Mouse (Mus musculus) forebrain, embryonic 14.5 days (tissue): ENCODE results near the gene Nos1ap. TPM values are rescaled to one million over a fixed set of nuclear protein-coding genes. Genes with fewer than 3 reads are reported as not detected.

Source experiments
- ATAC-seq: fragments of 200-750 bp; cut with Nextera tagmentation; 2 replicates; pipeline ENCODE4 v1.8.0; 2017; ENCODE audit warnings: mild to moderate bottlenecking, moderate library complexity
- DNase-seq: peaks from one replicate; pipeline ENCODE4 v3.0.0-alpha.2; 2015; ENCODE audit warnings: low spot score
- H3K27ac ChIP-seq: fragments of 300-500 bp; sonication (generic); 2 replicates; pipeline ENCODE4 v1.5.1; 2014; ENCODE audit warnings: low read depth, mild to moderate bottlenecking, control low read depth, low read length, moderate library complexity
- H3K27me3 ChIP-seq: fragments of 300-500 bp; sonication (generic); replicated peaks from 2 replicates; pipeline ENCODE4 v1.6.1; 2014; ENCODE audit warnings: low read length, control low read depth, mixed read lengths; ENCODE audit not compliant: control insufficient read depth, insufficient read depth
- H3K36me3 ChIP-seq: fragments of 300-500 bp; sonication (generic); 2 replicates; pipeline ENCODE4 v1.6.1; 2014; ENCODE audit warnings: low read length, control low read depth; ENCODE audit not compliant: control insufficient read depth, insufficient read depth
- H3K4me1 ChIP-seq: fragments of 300-500 bp; sonication (generic); 2 replicates; pipeline ENCODE4 v1.6.1; 2014; ENCODE audit warnings: antibody characterized with exemption, low read length, control low read depth; ENCODE audit not compliant: control insufficient read depth, insufficient read depth
- H3K4me2 ChIP-seq: fragments of 300-500 bp; sonication (generic); 2 replicates; pipeline ENCODE4 v1.6.1; 2014; ENCODE audit warnings: mild to moderate bottlenecking, control low read depth, low read length
- H3K4me3 ChIP-seq: fragments of 300-500 bp; sonication (generic); 2 replicates; pipeline ENCODE4 v1.5.1; 2014; ENCODE audit warnings: low read depth, low read length, control low read depth
- H3K9ac ChIP-seq: fragments of 300-500 bp; sonication (generic); 2 replicates; pipeline ENCODE4 v1.6.1; 2014; ENCODE audit warnings: mild to moderate bottlenecking, low read length, control low read depth, moderate library complexity
- H3K9me3 ChIP-seq: fragments of 300-500 bp; sonication (generic); replicated peaks from 2 replicates; pipeline ENCODE4 v1.6.1; 2016; ENCODE audit warnings: low read length, control low read depth, mixed read lengths; ENCODE audit not compliant: control insufficient read depth
- WGBS: fragments of 180-500 bp; shearing (Covaris S2); extraction: QIAGEN DNeasy Blood & Tissue Kit; methylation state at CpG from one replicate; pipeline ENCODE4 v1.1.7; 2014; 5-methylcytosine and 5-hydroxymethylcytosine counted together
- polyA plus RNA-seq: library from polyadenylated mRNA; unstranded; fragments of >200 nt; fragmentation: Nextera tagmentation; extraction: Ambion mirVana; gene quantifications from 2 replicates; pipeline ENCODE4 v1.2.1, GENCODE M21; 2014

Nos1ap gene
- polyA plus RNA-seq, 1 experiment from 2014 or later = 8.4 TPM

- DNase-seq (no peak), ATAC-seq (no peak)
- H3K36me3 ChIP-seq = no peaks in the 10 kb centered on the region
- no peaks in the 10 kb centered on the region for H3K9me3 ChIP-seq
- no peak overlapping the region for H3K27ac ChIP-seq
- H3K4me3 ChIP-seq = no peak overlapping the region
- no peaks in the 10 kb centered on the region for H3K27me3 ChIP-seq
- H3K4me1 ChIP-seq = no peaks in the 10 kb centered on the region
- H3K4me2 ChIP-seq = no peak overlapping the region
- 90% methylated on average over 3 of the region's 3 CpGs for WGBS
- no peak overlapping the region for H3K9ac ChIP-seq
Measured at GRCm38 (mm10) chr1:170560768-170561167, 28.9 kb downstream of the Nos1ap start.

- Histone ChIP-seq H3K4me2 (no peak overlapping the region), H3K9me3 (no peaks in the 10 kb centered on the region), H3K4me1 (peaks cover 7% of the 10 kb centered on the region; the same call in 1 of the 2 replicates), H3K36me3 (no peaks in the 10 kb centered on the region), H3K27me3 (no peaks in the 10 kb centered on the region), H3K27ac (no peak overlapping the region), H3K9ac (no peak overlapping the region), H3K4me3 (no peak overlapping the region)
- 93% methylated on average over 4 of the region's 4 CpGs for WGBS
- no peak for DNase-seq
- no peak for ATAC-seq
Measured at GRCm38 (mm10) chr1:170557962-170558361, 31.7 kb downstream of the Nos1ap start.

- DNase-seq (no peak), ATAC-seq (no peak)
- H3K27me3 ChIP-seq = no peaks in the 10 kb centered on the region
- no peak overlapping the region for H3K4me3 ChIP-seq
- no peaks in the 10 kb centered on the region for H3K36me3 ChIP-seq
- no peak overlapping the region for H3K4me2 ChIP-seq
- no peaks in the 10 kb centered on the region for H3K9me3 ChIP-seq
- 92% methylated on average over 6 of the region's 6 CpGs for WGBS
- peaks cover 7% of the 10 kb centered on the region; the same call in 1 of the 2 replicates for H3K4me1 ChIP-seq
- no peak overlapping the region for H3K27ac ChIP-seq
- H3K9ac ChIP-seq = no peak overlapping the region
Measured at GRCm38 (mm10) chr1:170556696-170557095, 33.0 kb downstream of the Nos1ap start.

- Histone ChIP-seq H3K27ac (no peak overlapping the region), H3K4me3 (no peak overlapping the region), H3K9ac (no peak overlapping the region), H3K9me3 (no peaks in the 10 kb centered on the region), H3K36me3 (no peaks in the 10 kb centered on the region), H3K27me3 (no peaks in the 10 kb centered on the region), H3K4me2 (no peak overlapping the region), H3K4me1 (peaks cover 7% of the 10 kb centered on the region; the same call in 1 of the 2 replicates)
- WGBS = 26% methylated on average over 3 of the region's 3 CpGs
- ATAC-seq (peak; percentile 82), DNase-seq (peak; percentile 87)
Measured at GRCm38 (mm10) chr1:170554939-170555293, 34.7 kb downstream of the Nos1ap start.

GRCm38 (mm10) chr1:170554235-170554938 is 35.3 kb downstream of the Nos1ap start:
- Histone ChIP-seq H3K4me2 (no peak overlapping the region), H3K9ac (no peak overlapping the region), H3K27ac (no peak overlapping the region), H3K36me3 (no peaks in the 10 kb centered on the region), H3K9me3 (no peaks in the 10 kb centered on the region), H3K27me3 (no peaks in the 10 kb centered on the region), H3K4me3 (no peak overlapping the region), H3K4me1 (peaks cover 7% of the 10 kb centered on the region; the same call in 1 of the 2 replicates)
- WGBS = 93% methylated on average over 4 of the region's 4 CpGs
- no peak; the same call in 1 of the 2 replicates for ATAC-seq
- no peak for DNase-seq

- WGBS = 71% methylated on average over 8 of the region's 8 CpGs
- ATAC-seq = no peak
- Histone ChIP-seq H3K4me2 (no peak overlapping the region), H3K27me3 (no peaks in the 10 kb centered on the region), H3K4me1 (peaks cover 9% of the 10 kb centered on the region; the same call in 1 of the 2 replicates), H3K9me3 (no peaks in the 10 kb centered on the region), H3K9ac (no peak overlapping the region), H3K27ac (no peak overlapping the region), H3K36me3 (no peaks in the 10 kb centered on the region), H3K4me3 (no peak overlapping the region)
- DNase-seq = no peak
Measured at GRCm38 (mm10) chr1:170550649-170551440, 38.8 kb downstream of the Nos1ap start.

GRCm38 (mm10) chr1:170549059-170549458 is 40.6 kb downstream of the Nos1ap start:
- no peaks in the 10 kb centered on the region for H3K9me3 ChIP-seq
- H3K27ac ChIP-seq = no peak overlapping the region
- ATAC-seq (peak; percentile 78; the same call in 1 of the 2 replicates), DNase-seq (peak; percentile 92)
- no peak overlapping the region for H3K9ac ChIP-seq
- WGBS = 30% methylated on average over 9 of the region's 9 CpGs
- H3K4me2 ChIP-seq = no peak overlapping the region
- no peaks in the 10 kb centered on the region for H3K36me3 ChIP-seq
- 0 out of 2 replicates have a peak, but pooled peaks cover 2% of the 10 kb centered on the region for H3K4me1 ChIP-seq
- no peaks in the 10 kb centered on the region for H3K27me3 ChIP-seq
- H3K4me3 ChIP-seq = no peak overlapping the region

GRCm38 (mm10) chr1:170548192-170548795 is 41.4 kb downstream of the Nos1ap start:
- WGBS = 89% methylated on average over 14 of the region's 14 CpGs
- H3K4me1 ChIP-seq = 0 out of 2 replicates have a peak, but pooled peaks cover 2% of the 10 kb centered on the region
- no peak overlapping the region for H3K4me2 ChIP-seq
- no peak for ATAC-seq
- H3K4me3 ChIP-seq = no peak overlapping the region
- H3K27ac ChIP-seq = no peak overlapping the region
- no peak for DNase-seq
- H3K36me3 ChIP-seq = no peaks in the 10 kb centered on the region
- no peaks in the 10 kb centered on the region for H3K27me3 ChIP-seq
- no peaks in the 10 kb centered on the region for H3K9me3 ChIP-seq
- no peak overlapping the region for H3K9ac ChIP-seq
